Mouse (Mus musculus): Measurements from ENCODE around the gene Tead1. TPM values are rescaled to one million over a fixed set of nuclear protein-coding genes. Genes with fewer than 3 reads are reported as not detected.

Gene Tead1
- total and polyA plus RNA-seq, 3 experiments = 0.38 TPM; not detected in 2

DNA sequence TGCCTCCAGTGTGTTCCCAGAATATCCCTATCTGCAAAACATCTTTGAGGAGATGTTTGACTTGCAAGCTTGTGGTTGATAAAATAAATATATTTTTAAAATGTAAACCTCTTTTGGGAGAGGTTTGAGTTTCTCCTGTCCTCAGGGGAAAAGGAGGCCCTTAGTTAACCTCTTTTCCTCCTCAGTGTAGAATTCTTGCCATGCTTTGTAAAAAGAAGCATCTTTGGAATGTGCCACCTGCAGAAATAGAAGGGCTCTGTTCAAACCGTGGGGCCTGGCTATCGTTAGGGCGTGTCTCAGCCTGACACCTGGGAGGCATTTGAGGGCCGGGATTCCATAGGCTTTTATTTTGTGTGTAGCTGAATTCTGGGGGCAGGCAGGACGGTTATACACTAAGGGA, 51.1 kb downstream of the Tead1 start:
- H3K36me3 ChIP-seq (replicated peaks) = no peaks in the 10 kb centered on the region
- ATAC-seq (ENCODE audit: extremely low read depth, insufficient number of reproducible peaks, low FRiP score, poor library complexity, severe bottlenecking) (no peak), DNase-seq (ENCODE audit: low spot score) (no peak)
- no peak overlapping the region for H3K4me3 ChIP-seq (ENCODE audit: low read depth, low read length)
- H3K4me1 ChIP-seq (ENCODE audit: insufficient read depth, low read depth, low read length) = no peaks in the 10 kb centered on the region
- H3K9me3 ChIP-seq (replicated peaks) = peaks cover 17% of the 10 kb centered on the region
- TF ChIP-seq GATA2 (IDR thresholded peaks at IDR 0.05; ENCODE audit: borderline replicate concordance, low read depth, low read length) = no peak
- TF ChIP-seq TAL1 (conservative IDR thresholded peaks at IDR 0.05; ENCODE audit: low read depth, low read length) = no peak
- TF ChIP-seq GATA1 (IDR thresholded peaks at IDR 0.05; ENCODE audit: borderline replicate concordance, low read length) = no peak
- no peak for TF ChIP-seq POLR2AphosphoS5 (IDR thresholded peaks at IDR 0.05; ENCODE audit: insufficient replicate concordance, low read depth, low read length)
- H3K27me3 ChIP-seq (ENCODE audit: insufficient read depth, low read length) = 0 out of 2 replicates have a peak, but pooled peaks cover 2% of the 10 kb centered on the region

DNA sequence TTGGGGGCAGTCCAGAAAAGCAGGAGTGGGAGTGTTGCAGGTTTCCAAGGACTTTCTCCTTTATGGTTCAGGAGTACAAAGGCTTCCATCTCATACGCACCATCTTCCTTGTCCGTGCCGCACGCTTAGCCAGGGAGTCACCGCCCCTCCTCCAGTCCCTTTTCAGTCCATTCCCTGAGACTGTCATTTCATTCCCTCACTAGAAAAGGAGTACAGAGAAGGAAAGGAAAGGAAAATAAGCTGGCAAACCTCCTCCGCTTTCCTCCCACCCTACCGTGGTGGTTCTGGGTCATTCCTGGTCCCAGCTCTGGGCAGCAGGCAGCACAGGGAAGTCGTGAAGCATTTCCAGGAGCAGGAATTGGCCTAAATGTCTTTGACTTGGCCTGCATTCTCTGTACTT, 52.5 kb downstream of the Tead1 start:
- Histone ChIP-seq H3K36me3 (replicated peaks) (no peaks in the 10 kb centered on the region), H3K27me3 (ENCODE audit: insufficient read depth, low read length) (no peaks in the 10 kb centered on the region), H3K9me3 (replicated peaks) (peaks cover 18% of the 10 kb centered on the region), H3K4me1 (ENCODE audit: insufficient read depth, low read depth, low read length) (no peaks in the 10 kb centered on the region), H3K4me3 (ENCODE audit: low read depth, low read length) (no peak overlapping the region)
- no peak for DNase-seq (ENCODE audit: low spot score)
- no peak for ATAC-seq (ENCODE audit: extremely low read depth, insufficient number of reproducible peaks, low FRiP score, poor library complexity, severe bottlenecking)
- no peak for TF ChIP-seq GATA1 (IDR thresholded peaks at IDR 0.05; ENCODE audit: borderline replicate concordance, low read length)
- no peak for TF ChIP-seq TAL1 (conservative IDR thresholded peaks at IDR 0.05; ENCODE audit: low read depth, low read length)
- no peak for TF ChIP-seq POLR2AphosphoS5 (IDR thresholded peaks at IDR 0.05; ENCODE audit: insufficient replicate concordance, low read depth, low read length)
- no peak for TF ChIP-seq CTCF (IDR thresholded peaks at IDR 0.05; ENCODE audit: low read depth, low read length)
- no peak for TF ChIP-seq GATA2 (IDR thresholded peaks at IDR 0.05; ENCODE audit: borderline replicate concordance, low read depth, low read length)

DNA sequence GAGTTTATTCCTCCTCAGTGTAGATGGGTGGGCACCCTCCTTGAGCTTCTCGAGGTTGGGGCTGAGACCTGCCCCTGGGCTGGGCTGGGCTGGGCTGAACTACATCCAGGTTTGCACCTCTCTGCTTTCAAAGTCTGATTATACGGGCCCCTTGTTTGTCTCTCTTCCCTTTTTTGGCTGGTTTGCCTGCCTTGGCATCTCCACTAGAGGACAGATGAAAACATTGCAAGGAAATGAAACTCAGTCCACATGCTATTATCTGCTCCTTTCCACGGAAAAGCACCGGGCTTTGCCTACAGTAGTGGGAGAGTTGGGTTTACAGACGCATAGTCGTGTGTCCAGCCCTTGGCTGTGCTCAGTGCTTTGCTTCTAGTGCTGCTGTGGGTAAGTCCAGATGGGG, 60.1 kb downstream of the Tead1 start:
- H3K4me3 ChIP-seq (ENCODE audit: low read depth, low read length) = no peak overlapping the region
- no peaks in the 10 kb centered on the region for H3K36me3 ChIP-seq (replicated peaks)
- no peaks in the 10 kb centered on the region for H3K4me1 ChIP-seq (ENCODE audit: insufficient read depth, low read depth, low read length)
- DNase-seq (ENCODE audit: low spot score) (no peak), ATAC-seq (ENCODE audit: extremely low read depth, insufficient number of reproducible peaks, low FRiP score, poor library complexity, severe bottlenecking) (no peak)
- TF ChIP-seq CTCF (IDR thresholded peaks at IDR 0.05; ENCODE audit: low read depth, low read length) (no peak), POLR2AphosphoS5 (IDR thresholded peaks at IDR 0.05; ENCODE audit: insufficient replicate concordance, low read depth, low read length) (no peak), GATA1 (IDR thresholded peaks at IDR 0.05; ENCODE audit: borderline replicate concordance, low read length) (no peak), TAL1 (conservative IDR thresholded peaks at IDR 0.05; ENCODE audit: low read depth, low read length) (no peak), GATA2 (IDR thresholded peaks at IDR 0.05; ENCODE audit: borderline replicate concordance, low read depth, low read length) (no peak)
- H3K9me3 ChIP-seq (replicated peaks) = peaks cover 17% of the 10 kb centered on the region; the same call in 1 of the 2 replicates
- no peaks in the 10 kb centered on the region for H3K27me3 ChIP-seq (ENCODE audit: insufficient read depth, low read length)

DNA sequence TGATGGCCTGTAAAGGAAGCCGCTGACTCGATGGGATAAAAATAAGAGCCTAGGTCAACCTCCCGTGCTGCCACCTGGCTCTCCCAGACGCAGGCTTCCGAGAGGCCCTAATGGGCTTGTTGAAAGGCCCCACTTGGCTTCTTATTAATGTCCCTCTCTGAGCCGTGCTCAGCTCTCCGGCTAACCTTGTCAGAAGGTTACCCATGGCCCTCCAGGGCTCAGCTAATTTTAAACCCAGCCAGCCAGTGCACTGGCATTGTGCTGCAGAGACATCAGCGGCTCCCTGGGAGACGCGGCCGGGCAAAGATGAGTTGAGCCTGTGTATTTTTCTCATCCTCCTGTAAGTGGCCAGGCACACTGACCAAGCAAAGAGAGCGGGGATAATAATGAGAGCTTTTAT, 62.7 kb downstream of the Tead1 start:
- TF ChIP-seq GATA2 (IDR thresholded peaks at IDR 0.05; ENCODE audit: borderline replicate concordance, low read depth, low read length) (no peak), POLR2AphosphoS5 (IDR thresholded peaks at IDR 0.05; ENCODE audit: insufficient replicate concordance, low read depth, low read length) (no peak), CTCF (IDR thresholded peaks at IDR 0.05; ENCODE audit: low read depth, low read length) (no peak), GATA1 (IDR thresholded peaks at IDR 0.05; ENCODE audit: borderline replicate concordance, low read length) (no peak)
- Histone ChIP-seq H3K36me3 (replicated peaks) (no peaks in the 10 kb centered on the region), H3K4me3 (ENCODE audit: low read depth, low read length) (no peak overlapping the region), H3K27me3 (ENCODE audit: insufficient read depth, low read length) (no peaks in the 10 kb centered on the region), H3K9me3 (replicated peaks) (peaks cover 13% of the 10 kb centered on the region; the same call in 1 of the 2 replicates), H3K4me1 (ENCODE audit: insufficient read depth, low read depth, low read length) (no peaks in the 10 kb centered on the region)
- DNase-seq (ENCODE audit: low spot score) (no peak), ATAC-seq (ENCODE audit: extremely low read depth, insufficient number of reproducible peaks, low FRiP score, poor library complexity, severe bottlenecking) (no peak)

DNA sequence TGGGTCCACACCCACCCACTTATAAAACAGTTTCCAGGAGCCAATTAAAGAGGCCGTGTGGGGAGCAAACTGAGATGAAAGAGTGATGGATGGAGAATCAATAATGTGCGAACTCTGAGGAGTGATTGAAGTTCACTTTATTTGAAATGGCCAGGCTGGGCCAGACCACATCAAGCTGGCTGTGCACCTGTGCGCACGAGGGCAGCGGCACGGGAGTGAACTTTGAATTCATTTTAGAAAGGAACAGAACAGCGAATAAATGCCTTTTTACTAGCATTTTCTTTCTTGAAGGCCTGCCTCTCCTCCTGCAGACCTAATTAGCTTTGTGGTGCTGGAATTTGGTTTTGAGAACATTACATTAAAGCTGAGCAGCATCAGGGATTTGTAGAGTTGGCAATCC, 63.9 kb downstream of the Tead1 start:
- DNase-seq (ENCODE audit: low spot score) = no peak

DNA sequence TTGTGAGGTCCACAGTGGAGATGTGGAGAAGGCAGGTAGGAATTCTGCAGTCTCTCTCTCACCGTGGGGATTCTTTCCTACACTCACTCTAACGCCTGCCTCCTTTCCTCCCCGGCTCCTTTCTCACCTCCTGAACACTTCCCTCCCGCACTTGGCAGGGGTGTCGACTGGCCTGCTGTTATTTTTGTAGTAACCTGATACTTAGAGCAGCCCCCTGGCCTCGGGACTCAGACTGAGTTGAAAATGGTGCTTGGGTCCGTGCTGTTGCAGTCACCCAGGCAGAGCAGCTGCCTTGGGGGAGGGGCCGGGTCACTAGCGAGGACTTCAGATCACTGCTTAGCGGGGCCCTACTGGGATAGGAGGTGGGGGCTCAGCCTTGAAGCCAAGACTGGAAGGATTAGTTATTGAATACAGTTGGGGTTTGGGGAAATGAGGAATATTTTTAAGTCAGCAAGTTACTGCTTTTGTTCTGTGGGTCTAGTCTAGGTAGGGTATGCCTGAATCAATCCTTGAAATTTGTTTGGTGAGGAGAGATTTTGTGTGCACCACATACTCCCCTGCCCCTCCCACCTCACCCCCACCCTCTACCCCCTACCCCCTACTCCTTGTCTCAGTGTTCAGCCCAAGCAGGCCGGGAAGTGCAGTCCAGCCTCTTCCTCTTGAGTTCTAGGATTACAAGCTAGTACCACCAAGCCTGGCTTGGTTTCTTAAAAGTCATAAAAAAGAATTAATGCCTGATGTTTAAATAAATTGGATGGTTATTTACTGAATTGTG, 64.7 kb downstream of the Tead1 start:
- Histone ChIP-seq H3K4me1 (ENCODE audit: insufficient read depth, low read depth, low read length) (no peaks in the 10 kb centered on the region), H3K36me3 (replicated peaks) (no peaks in the 10 kb centered on the region), H3K27me3 (ENCODE audit: insufficient read depth, low read length) (no peaks in the 10 kb centered on the region), H3K4me3 (ENCODE audit: low read depth, low read length) (no peak overlapping the region), H3K9me3 (replicated peaks) (peaks cover 13% of the 10 kb centered on the region; the same call in 1 of the 2 replicates)
- ATAC-seq (ENCODE audit: extremely low read depth, insufficient number of reproducible peaks, low FRiP score, poor library complexity, severe bottlenecking) (no peak), DNase-seq (ENCODE audit: low spot score) (no peak)
- TF ChIP-seq GATA2 (IDR thresholded peaks at IDR 0.05; ENCODE audit: borderline replicate concordance, low read depth, low read length) (no peak), CTCF (IDR thresholded peaks at IDR 0.05; ENCODE audit: low read depth, low read length) (no peak), GATA1 (IDR thresholded peaks at IDR 0.05; ENCODE audit: borderline replicate concordance, low read length) (no peak)

More for the DNA sequence above, 63.9 kb downstream of the Tead1 start:
- Histone ChIP-seq H3K4me3 (ENCODE audit: low read depth, low read length) (no peak overlapping the region), H3K4me1 (ENCODE audit: insufficient read depth, low read depth, low read length) (no peaks in the 10 kb centered on the region), H3K27me3 (ENCODE audit: insufficient read depth, low read length) (no peaks in the 10 kb centered on the region), H3K36me3 (replicated peaks) (no peaks in the 10 kb centered on the region), H3K9me3 (replicated peaks) (peaks cover 13% of the 10 kb centered on the region; the same call in 1 of the 2 replicates)
- TF ChIP-seq TAL1 (conservative IDR thresholded peaks at IDR 0.05; ENCODE audit: low read depth, low read length) = no peak
- no peak for ATAC-seq (ENCODE audit: extremely low read depth, insufficient number of reproducible peaks, low FRiP score, poor library complexity, severe bottlenecking)
